Mouse (Mus musculus): ENCODE measurements around the gene Fads2. TPM values are rescaled to one million over a fixed set of nuclear protein-coding genes. Genes with fewer than 3 reads are reported as not detected.

The Fads2 gene
- polyA plus RNA-seq, 1 experiment from 2014 or later, result 71.4 TPM

GRCm38 (mm10) chr19:10038910-10039309 lies 62.6 kb downstream of the Fads2 start:
- H3K36me3 ChIP-seq (ENCODE audit: control insufficient read depth, insufficient read depth, low read length), result peaks cover 12% of the 10 kb centered on the region; the same call in 1 of the 2 replicates
- ATAC-seq (replicated peaks; ENCODE audit: low FRiP score, low TSS enrichment, low read depth) (no peak), DNase-seq (ENCODE audit: low spot score) (no peak)
- no peaks in the 10 kb centered on the region for H3K27me3 ChIP-seq (replicated peaks; ENCODE audit: control insufficient read depth, insufficient read depth, low read length)
- H3K27ac ChIP-seq (ENCODE audit: low read depth), result peak overlapping the region; percentile 10; the same call in 1 of the 2 replicates
- H3K9ac ChIP-seq (ENCODE audit: low read length), result no peak overlapping the region
- no peaks in the 10 kb centered on the region for H3K9me3 ChIP-seq (ENCODE audit: control insufficient read depth, low read length)
- no peak overlapping the region for H3K4me2 ChIP-seq (ENCODE audit: low read length)
- H3K4me3 ChIP-seq (ENCODE audit: low read depth, low read length), result no peak overlapping the region
- WGBS, result 22% methylated on average over 3 of the region's 3 CpGs
- H3K4me1 ChIP-seq (replicated peaks; ENCODE audit: control insufficient read depth, insufficient read depth, low read length), result peaks cover 22% of the 10 kb centered on the region

GRCm38 (mm10) chr19:10038364-10038763 lies 63.2 kb downstream of the Fads2 start:
- WGBS, result 81% methylated on average over 3 of the region's 3 CpGs
- Histone ChIP-seq H3K27ac (ENCODE audit: low read depth) (peak overlapping the region; percentile 10; the same call in 1 of the 2 replicates), H3K4me1 (replicated peaks; ENCODE audit: control insufficient read depth, insufficient read depth, low read length) (peaks cover 22% of the 10 kb centered on the region), H3K27me3 (replicated peaks; ENCODE audit: control insufficient read depth, insufficient read depth, low read length) (no peaks in the 10 kb centered on the region), H3K4me3 (ENCODE audit: low read depth, low read length) (no peak overlapping the region), H3K36me3 (ENCODE audit: control insufficient read depth, insufficient read depth, low read length) (peaks cover 12% of the 10 kb centered on the region; the same call in 1 of the 2 replicates), H3K4me2 (ENCODE audit: low read length) (no peak overlapping the region), H3K9ac (ENCODE audit: low read length) (no peak overlapping the region), H3K9me3 (ENCODE audit: control insufficient read depth, low read length) (no peaks in the 10 kb centered on the region)
- ATAC-seq (replicated peaks; ENCODE audit: low FRiP score, low TSS enrichment, low read depth) (no peak), DNase-seq (ENCODE audit: low spot score) (no peak)

- Histone ChIP-seq H3K4me1 (replicated peaks; ENCODE audit: control insufficient read depth, insufficient read depth, low read length) (peaks cover 21% of the 10 kb centered on the region), H3K9ac (ENCODE audit: low read length) (no peak overlapping the region), H3K27ac (ENCODE audit: low read depth) (no peak overlapping the region), H3K4me3 (ENCODE audit: low read depth, low read length) (no peak overlapping the region), H3K27me3 (replicated peaks; ENCODE audit: control insufficient read depth, insufficient read depth, low read length) (no peaks in the 10 kb centered on the region), H3K4me2 (ENCODE audit: low read length) (no peak overlapping the region), H3K36me3 (ENCODE audit: control insufficient read depth, insufficient read depth, low read length) (peaks cover 12% of the 10 kb centered on the region), H3K9me3 (ENCODE audit: control insufficient read depth, low read length) (no peaks in the 10 kb centered on the region)
- ATAC-seq (replicated peaks; ENCODE audit: low FRiP score, low TSS enrichment, low read depth) (no peak), DNase-seq (ENCODE audit: low spot score) (no peak)
- WGBS, result 67% methylated on average over 2 of the region's 2 CpGs
Measured at GRCm38 (mm10) chr19:10037534-10037933, 64.0 kb downstream of the Fads2 start.

GRCm38 (mm10) chr19:10034785-10035447 lies 66.6 kb downstream of the Fads2 start:
- Histone ChIP-seq H3K27me3 (replicated peaks; ENCODE audit: control insufficient read depth, insufficient read depth, low read length) (no peaks in the 10 kb centered on the region), H3K27ac (ENCODE audit: low read depth) (no peak overlapping the region), H3K4me1 (replicated peaks; ENCODE audit: control insufficient read depth, insufficient read depth, low read length) (peaks cover 14% of the 10 kb centered on the region), H3K9ac (ENCODE audit: low read length) (no peak overlapping the region), H3K9me3 (ENCODE audit: control insufficient read depth, low read length) (no peaks in the 10 kb centered on the region), H3K4me2 (ENCODE audit: low read length) (no peak overlapping the region), H3K4me3 (ENCODE audit: low read depth, low read length) (no peak overlapping the region), H3K36me3 (ENCODE audit: control insufficient read depth, insufficient read depth, low read length) (peaks cover 24% of the 10 kb centered on the region)
- ATAC-seq (replicated peaks; ENCODE audit: low FRiP score, low TSS enrichment, low read depth), result peak; percentile 73; the same call in 1 of the 2 replicates
- 64% methylated on average over 8 of the region's 8 CpGs for WGBS
- DNase-seq (ENCODE audit: low spot score), result peak; percentile 93

GRCm38 (mm10) chr19:10034356-10034755 lies 67.2 kb downstream of the Fads2 start:
- H3K27me3 ChIP-seq (replicated peaks; ENCODE audit: control insufficient read depth, insufficient read depth, low read length), result no peaks in the 10 kb centered on the region
- peaks cover 13% of the 10 kb centered on the region for H3K4me1 ChIP-seq (replicated peaks; ENCODE audit: control insufficient read depth, insufficient read depth, low read length)
- no peak overlapping the region for H3K4me2 ChIP-seq (ENCODE audit: low read length)
- no peak for ATAC-seq (replicated peaks; ENCODE audit: low FRiP score, low TSS enrichment, low read depth)
- no peak overlapping the region for H3K27ac ChIP-seq (ENCODE audit: low read depth)
- WGBS, result 86% methylated on average over 5 of the region's 5 CpGs
- no peak overlapping the region for H3K9ac ChIP-seq (ENCODE audit: low read length)
- no peak for DNase-seq (ENCODE audit: low spot score)
- H3K9me3 ChIP-seq (ENCODE audit: control insufficient read depth, low read length), result no peaks in the 10 kb centered on the region
- H3K36me3 ChIP-seq (ENCODE audit: control insufficient read depth, insufficient read depth, low read length), result peaks cover 28% of the 10 kb centered on the region
- H3K4me3 ChIP-seq (ENCODE audit: low read depth, low read length), result no peak overlapping the region

- H3K36me3 ChIP-seq (ENCODE audit: control insufficient read depth, insufficient read depth, low read length), result peaks cover 37% of the 10 kb centered on the region
- 39% methylated on average over 8 of the region's 8 CpGs for WGBS
- no peak overlapping the region for H3K4me2 ChIP-seq (ENCODE audit: low read length)
- H3K27me3 ChIP-seq (replicated peaks; ENCODE audit: control insufficient read depth, insufficient read depth, low read length), result no peaks in the 10 kb centered on the region
- H3K9ac ChIP-seq (ENCODE audit: low read length), result no peak overlapping the region
- ATAC-seq (replicated peaks; ENCODE audit: low FRiP score, low TSS enrichment, low read depth), result 0 out of 2 replicates have a peak, but pooled peaks have one; percentile 31
- DNase-seq (ENCODE audit: low spot score), result peak; percentile 68
- H3K4me3 ChIP-seq (ENCODE audit: low read depth, low read length), result no peak overlapping the region
- peaks cover 4% of the 10 kb centered on the region; the same call in 1 of the 2 replicates for H3K4me1 ChIP-seq (replicated peaks; ENCODE audit: control insufficient read depth, insufficient read depth, low read length)
- H3K9me3 ChIP-seq (ENCODE audit: control insufficient read depth, low read length), result no peaks in the 10 kb centered on the region
- no peak overlapping the region for H3K27ac ChIP-seq (ENCODE audit: low read depth)
Measured at GRCm38 (mm10) chr19:10033211-10033973, 68.2 kb downstream of the Fads2 start.

GRCm38 (mm10) chr19:10029746-10030145 lies 71.8 kb downstream of the Fads2 start:
- H3K27me3 ChIP-seq (replicated peaks; ENCODE audit: control insufficient read depth, insufficient read depth, low read length), result no peaks in the 10 kb centered on the region
- H3K4me1 ChIP-seq (replicated peaks; ENCODE audit: control insufficient read depth, insufficient read depth, low read length), result peaks cover 11% of the 10 kb centered on the region; the same call in 1 of the 2 replicates
- H3K4me3 ChIP-seq (ENCODE audit: low read depth, low read length), result no peak overlapping the region
- 93% methylated on average over 2 of the region's 2 CpGs for WGBS
- no peak overlapping the region for H3K9ac ChIP-seq (ENCODE audit: low read length)
- H3K27ac ChIP-seq (ENCODE audit: low read depth), result no peak overlapping the region
- no peak overlapping the region for H3K4me2 ChIP-seq (ENCODE audit: low read length)
- peaks cover 38% of the 10 kb centered on the region for H3K36me3 ChIP-seq (ENCODE audit: control insufficient read depth, insufficient read depth, low read length)
- H3K9me3 ChIP-seq (ENCODE audit: control insufficient read depth, low read length), result no peaks in the 10 kb centered on the region
- no peak for ATAC-seq (replicated peaks; ENCODE audit: low FRiP score, low TSS enrichment, low read depth)
- DNase-seq (ENCODE audit: low spot score), result no peak

GRCm38 (mm10) chr19:10025169-10025875 lies 76.2 kb downstream of the Fads2 start:
- WGBS, result 22% methylated on average over 8 of the region's 8 CpGs
- DNase-seq (ENCODE audit: low spot score) (no peak), ATAC-seq (replicated peaks; ENCODE audit: low FRiP score, low TSS enrichment, low read depth) (no peak; the same call in 1 of the 2 replicates)
- no peaks in the 10 kb centered on the region for H3K27me3 ChIP-seq (replicated peaks; ENCODE audit: control insufficient read depth, insufficient read depth, low read length)
- H3K9me3 ChIP-seq (ENCODE audit: control insufficient read depth, low read length), result no peaks in the 10 kb centered on the region
- H3K9ac ChIP-seq (ENCODE audit: low read length), result no peak overlapping the region
- peaks cover 26% of the 10 kb centered on the region for H3K36me3 ChIP-seq (ENCODE audit: control insufficient read depth, insufficient read depth, low read length)
- H3K27ac ChIP-seq (ENCODE audit: low read depth), result peak overlapping the region; percentile 60
- no peak overlapping the region for H3K4me3 ChIP-seq (ENCODE audit: low read depth, low read length)
- H3K4me2 ChIP-seq (ENCODE audit: low read length), result no peak overlapping the region
- H3K4me1 ChIP-seq (replicated peaks; ENCODE audit: control insufficient read depth, insufficient read depth, low read length), result peaks cover 14% of the 10 kb centered on the region; the same call in 1 of the 2 replicates
